In the genomic region with DNA sequence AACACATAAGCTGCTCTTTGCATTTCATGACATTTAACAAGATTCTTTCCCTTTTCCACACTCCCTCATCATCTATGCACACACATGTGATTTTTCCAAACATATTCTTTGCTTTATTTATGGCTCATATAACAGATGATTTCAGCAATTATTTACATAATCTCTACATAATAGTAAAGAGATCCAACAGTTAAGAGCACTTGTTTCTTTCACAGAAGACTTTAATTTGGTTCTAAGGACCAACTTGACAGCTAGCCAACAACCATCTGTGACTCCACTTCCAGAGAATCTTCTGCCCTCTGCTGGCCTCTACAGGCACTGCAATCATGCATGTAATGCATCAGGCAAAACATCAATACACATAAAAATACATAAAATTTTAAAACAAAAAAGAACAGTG, we compare ENCODE assay signal across 9 mouse cellular contexts. TPM values are rescaled to one million over a fixed set of nuclear protein-coding genes. Genes with fewer than 3 reads are reported as not detected.
DNase-seq lines count a peak whose midpoint lies in the region; ATAC-seq and TF ChIP-seq lines count a peak whose summit lies in the region.
"Had no signal": no experiment of that assay in that cellular context is flagged by ENCODE, and none has a peak within 500 bp of the region (broad histone marks: within the 10 kb centered on the region; RNA-seq: fewer than 3 reads in every experiment).

No protein-coding gene starts in this region.

- TF ChIP-seq POLR2A in MEL (IDR thresholded peaks at IDR 0.05; ENCODE audit: control insufficient read depth in 1 of 2, insufficient read depth in 1 of 2, low read depth in 1 of 2, low read length in 2 of 2, poor library complexity in 1 of 2), result no peak

- TF ChIP-seq EP300 in MEL (IDR thresholded peaks at IDR 0.05; ENCODE audit: low read depth in 1 of 2, low read length in 2 of 2), result no peak

- H3K4me2 ChIP-seq in intestine, postnatal 0 days (replicated peaks; ENCODE audit: low read depth), result no peak overlapping the region
- no peak overlapping the region for H3K4me2 ChIP-seq in intestine, embryonic 15.5 days (replicated peaks)
- H3K4me2 ChIP-seq: stomach, embryonic 15.5 days had no signal

- no peaks in the 10 kb centered on the region for H3K27me3 ChIP-seq in intestine, postnatal 0 days (replicated peaks; ENCODE audit: control insufficient read depth, insufficient read depth, low read length)
- H3K27me3 ChIP-seq in intestine, embryonic 15.5 days (replicated peaks), result no peaks in the 10 kb centered on the region
- no peaks in the 10 kb centered on the region for H3K27me3 ChIP-seq in MEL (ENCODE audit: control insufficient read depth in 1 of 2, insufficient read depth in 2 of 2, low read length in 2 of 2)
- H3K27me3 ChIP-seq: stomach, embryonic 15.5 days had no signal

- TF ChIP-seq RAD21 in MEL (IDR thresholded peaks at IDR 0.05; ENCODE audit: low read depth, low read length), result peak; percentile 37

- DNase-seq in MEL (ENCODE audit: low read depth, low spot score), result peak; percentile 33
- DNase-seq in c-Kit-positive CD71-negative TER-119-negative erythroid progenitor cells, embryonic 14.5 days (ENCODE audit: low read depth), result peak; percentile 23
- peak; percentile 43 to 69 for DNase-seq in frontal cortex, postnatal 10 days (ENCODE audit: low spot score in 2 of 2)
- peak; percentile 51 to 85 for DNase-seq in left cerebral cortex, adult 2 months (ENCODE audit: extremely low spot score in 1 of 2, low spot score in 2 of 2)
- DNase-seq in right cerebral cortex, postnatal 25 days, result peak; percentile 74
- DNase-seq in thymus, adult 18-20 months, result no peak

- no peak overlapping the region for H3K4me3 ChIP-seq in intestine, postnatal 0 days (ENCODE audit: low read depth, low read length)
- H3K4me3 ChIP-seq in intestine, embryonic 15.5 days (replicated peaks), result no peak overlapping the region
- no peak overlapping the region for H3K4me3 ChIP-seq in MEL (ENCODE audit: control insufficient read depth in 1 of 2, insufficient read depth in 1 of 2, low read depth in 2 of 2, low read length in 2 of 2)
- no peak overlapping the region for H3K4me3 ChIP-seq in left cerebral cortex, adult 2 months
- H3K4me3 ChIP-seq: stomach, embryonic 15.5 days had no signal

- ATAC-seq in intestine, postnatal 0 days, result no peak
- ATAC-seq in intestine, embryonic 15.5 days, result no peak

- no peaks in the 10 kb centered on the region for H3K4me1 ChIP-seq in intestine, postnatal 0 days (replicated peaks; ENCODE audit: control insufficient read depth, insufficient read depth, low read length)
- no peaks in the 10 kb centered on the region for H3K4me1 ChIP-seq in intestine, embryonic 15.5 days (replicated peaks)
- no peaks in the 10 kb centered on the region for H3K4me1 ChIP-seq in MEL (ENCODE audit: control insufficient read depth in 1 of 2, insufficient read depth in 2 of 2, low read length in 2 of 2)
- H3K4me1 ChIP-seq: stomach, embryonic 15.5 days had no signal

- H3K36me3 ChIP-seq in intestine, postnatal 0 days (ENCODE audit: control insufficient read depth, insufficient read depth), result no peaks in the 10 kb centered on the region
- H3K36me3 ChIP-seq in intestine, embryonic 15.5 days, result no peaks in the 10 kb centered on the region
- H3K36me3 ChIP-seq in MEL (ENCODE audit: control insufficient read depth in 1 of 2, insufficient read depth in 2 of 2, low read length in 2 of 2), result no peaks in the 10 kb centered on the region
- H3K36me3 ChIP-seq: stomach, embryonic 15.5 days had no signal

- intact Hi-C loops in left cerebral cortex, adult 2 months (cut with DNase I), result no loop called here

- TF ChIP-seq CTCF in intestine, postnatal 0 days (IDR thresholded peaks at IDR 0.05; ENCODE audit: low read depth), result peak; percentile 75
- peak; percentile 45 to 50 (median 47) for TF ChIP-seq CTCF in MEL (IDR thresholded peaks at IDR 0.05 in 2 of 3, conservative IDR thresholded peaks at IDR 0.05 in 1 of 3; ENCODE audit: control insufficient read depth in 1 of 3, insufficient read depth in 1 of 3, low read depth in 2 of 3, low read length in 3 of 3, poor library complexity in 1 of 3, severe bottlenecking in 1 of 3)
- TF ChIP-seq CTCF in left cerebral cortex, adult 2 months (IDR thresholded peaks at IDR 0.05), result peak; percentile 93

- H3K9me3 ChIP-seq in intestine, postnatal 0 days (ENCODE audit: control insufficient read depth), result no peaks in the 10 kb centered on the region
- H3K9me3 ChIP-seq in intestine, embryonic 15.5 days, result no peaks in the 10 kb centered on the region
- H3K9me3 ChIP-seq in MEL (replicated peaks; ENCODE audit: insufficient read depth, low read length), result no peaks in the 10 kb centered on the region
- H3K9me3 ChIP-seq: stomach, embryonic 15.5 days had no signal

- H3K9ac ChIP-seq in intestine, postnatal 0 days (ENCODE audit: low read depth, low read length), result no peak overlapping the region
- H3K9ac ChIP-seq in intestine, embryonic 15.5 days, result no peak overlapping the region
- H3K9ac ChIP-seq in MEL (ENCODE audit: control insufficient read depth, low read depth, low read length, poor library complexity, severe bottlenecking), result no peak overlapping the region
- H3K9ac ChIP-seq: stomach, embryonic 15.5 days had no signal

- no peaks in the 10 kb centered on the region for H3K79me2 ChIP-seq in MEL (ENCODE audit: control insufficient read depth, insufficient read depth, low read length, poor library complexity)

- H3K27ac ChIP-seq in intestine, postnatal 0 days (ENCODE audit: low read depth, low read length), result no peak overlapping the region
- no peak overlapping the region for H3K27ac ChIP-seq in intestine, embryonic 15.5 days
- H3K27ac ChIP-seq in MEL (ENCODE audit: control insufficient read depth, low read depth, low read length), result no peak overlapping the region
- H3K27ac ChIP-seq in left cerebral cortex, adult 2 months, result no peak overlapping the region
- H3K27ac ChIP-seq: stomach, embryonic 15.5 days had no signal

TF ChIP-seq in MEL, 35 proteins besides CTCF, POLR2A, EP300 and RAD21:
- peak; percentile 55 for TF ChIP-seq SMC3 (IDR thresholded peaks at IDR 0.05; ENCODE audit: low read depth, low read length)
- TF ChIP-seq HCFC1 (IDR thresholded peaks at IDR 0.05; ENCODE audit: low read depth, low read length), result no peak
- TF ChIP-seq CHD2 (IDR thresholded peaks at IDR 0.05; ENCODE audit: low read length), result no peak
- no peak for TF ChIP-seq JUND (IDR thresholded peaks at IDR 0.05; ENCODE audit: low read depth, low read length)
- TF ChIP-seq GATA1 (IDR thresholded peaks at IDR 0.05; ENCODE audit: low read depth, low read length), result no peak
- TF ChIP-seq E2F4 (IDR thresholded peaks at IDR 0.05; ENCODE audit: borderline replicate concordance, low read depth, low read length), result no peak
- no peak for TF ChIP-seq MAZ (IDR thresholded peaks at IDR 0.05; ENCODE audit: low read depth, low read length)
- TF ChIP-seq POLR2AphosphoS5 (IDR thresholded peaks at IDR 0.05; ENCODE audit: borderline replicate concordance, low read depth, low read length), result no peak

RNA-seq across cellular contexts. Expression of a gene that starts 28.6 kb away (rescaled TPM):
- 0.14 and 0.61 TPM in 2 replicates for polyA plus RNA-seq in intestine, postnatal 0 days (2015; fragmentation: Nextera tagmentation; extraction: Ambion mirVana)
- 0.61 and 0.79 TPM in 2 replicates for polyA plus RNA-seq in intestine, embryonic 15.5 days (2015; fragmentation: Nextera tagmentation; extraction: Ambion mirVana)
- total RNA-seq in MEL (2012; rRNA removed), result not detected in 2 replicates
- polyA plus RNA-seq in MEL (2012; ENCODE audit: insufficient read depth in 1 of 2, insufficient read length in 2 of 2, low read depth in 1 of 2, low replicate concordance in 2 of 2, missing spikeins in 1 of 2), result not detected
- total RNA-seq in left cerebral cortex, adult 2 months (2021), result 10 to 100 TPM; 63.0 to 66.6 TPM

Comparison
In these comparisons a context has a peak if more than half of its experiments do, and no peak if none do; other contexts are left out.
1. DNase-seq: peak in MEL (single experiment), c-Kit-positive CD71-negative TER-119-negative erythroid progenitor cells, embryonic 14.5 days (single experiment), frontal cortex, postnatal 10 days (2 of 2), left cerebral cortex, adult 2 months (2 of 2) and right cerebral cortex, postnatal 25 days (single experiment); none in thymus, adult 18-20 months (0 of 2).
2. Peak in every context shown above with its lines, with median percentiles within 50 percentile points of each other: CTCF ChIP-seq.